Mouse (Mus musculus) ovary, postnatal 10 days (tissue): Measurements from ENCODE around the gene Slc45a1.

Source experiments
- DNase-seq: peaks from one replicate; pipeline ENCODE4 v3.0.0; 2022; ENCODE audit warnings: low spot score

Gene Slc45a1

DNA sequence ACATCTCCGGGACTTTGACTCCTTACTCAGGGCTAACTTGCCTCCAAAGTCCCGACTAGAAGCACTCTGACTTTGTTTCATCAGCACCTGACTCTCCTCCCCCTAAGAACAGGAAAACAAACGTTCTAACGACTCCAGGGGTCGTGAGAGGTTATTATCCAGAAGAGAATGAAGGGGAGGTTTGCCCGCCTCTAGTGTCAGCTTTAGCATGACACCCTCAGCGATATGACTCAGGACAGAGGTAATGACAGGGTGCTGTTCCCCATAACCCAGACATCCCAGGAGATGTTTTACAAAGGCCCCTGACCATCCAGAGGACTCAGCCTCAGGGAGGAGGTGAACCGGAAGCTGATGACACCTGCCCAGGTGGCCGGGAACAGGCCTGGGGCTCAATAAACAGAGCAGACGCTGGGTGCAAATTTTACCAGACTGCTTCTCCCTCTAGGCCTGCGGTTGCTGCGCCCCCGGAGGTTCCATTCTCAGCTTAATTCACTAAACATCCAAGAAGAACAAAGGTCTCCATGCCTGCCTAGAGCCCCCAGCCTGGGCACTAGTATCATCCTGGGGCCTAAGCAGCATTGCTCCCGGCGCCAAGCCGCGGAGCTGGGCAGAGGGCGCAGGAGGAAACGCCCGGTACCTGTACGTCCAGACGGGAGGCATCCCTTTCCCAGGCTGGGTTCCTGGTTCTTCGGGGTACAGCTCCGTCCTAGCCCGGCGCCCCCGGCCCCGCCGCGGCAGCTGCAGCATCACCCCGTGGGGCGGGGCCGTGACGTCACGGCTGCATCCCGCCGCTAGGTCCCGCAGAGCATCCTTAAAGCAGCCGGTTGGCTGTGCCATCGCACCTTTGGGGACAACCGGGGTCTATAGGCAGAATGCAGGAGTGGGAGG is at the start of gene Slc45a1:
Gene Slc45a1, minus strand, starts transcription at position 785 of the 888 bp plus-strand sequence.
- DNase-seq, result no peak

- no peak for DNase-seq
Observed at GRCm38 (mm10) chr4:150700849-150701248, 48.9 kb upstream of the Slc45a1 start.

DNA sequence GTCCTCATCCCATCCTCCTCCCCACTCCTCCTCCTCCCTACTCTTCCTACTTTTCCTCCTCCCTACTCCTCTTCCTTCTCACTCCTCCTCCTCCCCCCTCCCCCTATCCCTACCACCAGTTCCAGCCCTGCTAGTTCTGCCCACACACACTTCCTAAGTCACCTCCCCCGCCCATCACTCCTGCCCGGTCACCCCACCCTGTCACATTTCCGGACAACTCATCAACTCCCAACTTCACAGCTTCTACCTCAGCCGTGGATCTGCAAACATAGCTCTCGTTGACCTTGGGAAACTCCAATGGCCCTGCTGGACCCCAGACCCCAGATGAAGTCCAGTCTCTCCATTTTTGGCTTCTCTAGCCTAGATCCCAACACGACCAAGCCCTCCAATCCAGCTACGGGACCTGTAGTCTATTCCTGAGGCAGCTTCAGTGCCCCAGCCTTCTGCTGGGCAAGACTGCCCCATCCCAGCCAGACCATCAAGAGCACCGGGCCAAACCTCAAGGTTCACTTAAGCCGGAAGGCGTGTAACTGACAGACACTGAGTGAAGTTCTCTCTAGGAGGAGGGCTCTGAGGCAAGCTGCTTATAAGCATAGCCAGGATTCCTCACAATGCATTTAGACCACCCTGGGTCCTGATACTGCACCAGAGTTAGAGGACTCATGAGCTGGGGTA is 42.6 kb upstream of the Slc45a1 start:
- no peak for DNase-seq

DNA sequence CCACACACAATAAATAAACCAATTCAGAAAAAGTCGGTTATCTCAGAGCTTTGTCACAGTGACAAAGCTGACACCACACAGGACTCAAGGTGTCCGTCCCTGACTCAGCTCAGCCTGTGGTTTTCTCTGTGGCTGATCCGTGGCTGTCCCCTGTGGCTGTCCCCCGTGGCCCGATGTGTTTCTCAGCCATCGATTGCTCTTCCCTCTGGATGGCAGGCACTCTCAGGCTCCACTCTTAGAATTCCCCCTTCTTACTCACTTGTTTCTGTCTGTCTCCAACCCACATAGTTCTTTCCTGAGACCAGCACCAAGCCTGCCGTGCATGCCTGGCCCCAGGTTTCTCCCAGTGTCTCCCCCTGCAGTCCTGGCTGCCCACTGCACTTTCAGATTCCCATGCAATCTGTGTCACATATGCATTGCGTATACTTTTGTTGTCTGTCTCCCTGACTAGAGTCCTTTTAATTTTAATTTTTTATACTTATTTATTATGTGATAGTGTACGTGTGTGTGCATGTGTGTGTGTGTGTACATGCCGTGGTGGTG is 41.0 kb upstream of the Slc45a1 start:
- DNase-seq, result no peak

GRCm38 (mm10) chr4:150690759-150691158 is 38.8 kb upstream of the Slc45a1 start:
- DNase-seq, result no peak

DNA sequence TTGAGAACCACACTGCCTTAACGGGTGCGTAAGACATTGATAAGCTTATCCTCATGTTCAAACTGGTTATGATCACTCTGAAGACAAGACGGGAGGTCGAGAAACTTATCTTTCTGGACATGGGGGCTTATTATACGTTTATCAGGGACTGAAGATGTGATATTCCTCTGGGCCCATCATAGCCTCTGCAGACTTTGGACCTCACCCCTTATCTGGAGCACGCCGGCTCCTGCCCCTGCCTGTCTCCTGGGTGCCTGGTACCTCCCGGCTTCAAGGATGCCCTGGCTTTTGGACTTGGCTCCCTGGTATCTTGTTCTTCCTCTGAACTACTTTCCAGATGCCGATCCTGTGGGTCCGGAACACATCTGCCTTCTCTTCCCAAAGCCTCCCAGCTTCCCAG is 37.6 kb upstream of the Slc45a1 start:
- no peak for DNase-seq

- no peak for DNase-seq
Observed at GRCm38 (mm10) chr4:150687126-150687753, 35.3 kb upstream of the Slc45a1 start.

GRCm38 (mm10) chr4:150686538-150686937 is 34.6 kb upstream of the Slc45a1 start:
- no peak for DNase-seq

GRCm38 (mm10) chr4:150685778-150686493 is 34.0 kb upstream of the Slc45a1 start:
- DNase-seq, result no peak

DNA sequence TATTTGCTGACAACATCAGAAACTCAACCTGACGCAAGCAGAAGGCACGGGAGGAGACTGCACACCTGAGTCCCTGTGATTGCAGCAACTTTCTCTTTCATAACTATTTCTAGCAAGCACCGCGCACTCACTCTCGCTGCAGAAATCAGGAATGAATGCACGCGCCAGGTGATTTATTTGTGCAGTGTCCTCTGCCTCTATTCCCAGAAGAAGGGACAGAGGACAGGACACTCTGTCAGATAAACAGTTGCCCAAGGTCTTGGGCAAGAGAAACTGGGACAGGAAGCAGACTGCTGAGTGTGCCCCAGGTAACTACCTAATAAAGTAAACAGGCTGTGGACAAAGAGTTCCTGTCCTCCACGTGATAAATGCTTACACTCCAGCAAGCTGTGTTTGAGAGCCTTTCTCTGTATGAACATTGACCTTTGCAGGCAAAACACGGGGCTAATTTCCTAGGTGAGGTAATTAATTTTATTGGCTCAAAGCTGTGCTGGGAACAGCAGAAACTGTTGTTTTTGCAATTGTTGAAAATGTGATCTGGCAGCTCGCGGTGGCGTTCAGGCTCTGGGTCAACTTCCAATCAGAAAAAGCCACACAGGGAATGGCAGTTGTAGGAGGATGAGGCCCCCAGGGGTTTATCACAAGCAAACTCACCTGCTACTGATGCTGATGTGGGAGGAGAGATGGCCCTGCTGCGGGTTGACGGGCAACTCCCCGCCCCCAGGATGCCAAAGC is 33.2 kb upstream of the Slc45a1 start:
- DNase-seq, result no peak

- no peak for DNase-seq
Observed at GRCm38 (mm10) chr4:150680373-150680772, 28.4 kb upstream of the Slc45a1 start.

DNA sequence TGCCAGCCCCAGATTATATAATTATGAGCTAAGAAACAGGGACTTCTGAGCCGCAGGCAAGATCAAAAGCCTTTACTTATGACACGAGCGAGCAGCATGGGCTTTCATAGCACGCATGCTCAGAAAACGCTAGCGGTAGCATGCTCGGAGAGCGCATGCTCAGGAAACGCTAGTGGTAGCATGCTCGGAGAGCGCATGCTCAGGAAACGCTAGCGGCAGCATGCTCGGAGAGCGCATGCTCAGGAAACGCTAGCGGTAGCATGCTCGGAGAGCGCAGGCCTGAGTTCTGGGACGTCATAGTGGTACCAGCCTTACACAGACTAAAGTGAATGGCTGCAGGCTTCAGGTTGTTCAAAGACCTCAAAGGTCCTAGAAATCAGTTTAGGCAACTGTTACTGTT is 26.8 kb upstream of the Slc45a1 start:
- no peak for DNase-seq

- DNase-seq, result no peak
Observed at GRCm38 (mm10) chr4:150677846-150678224, 25.9 kb upstream of the Slc45a1 start.

DNA sequence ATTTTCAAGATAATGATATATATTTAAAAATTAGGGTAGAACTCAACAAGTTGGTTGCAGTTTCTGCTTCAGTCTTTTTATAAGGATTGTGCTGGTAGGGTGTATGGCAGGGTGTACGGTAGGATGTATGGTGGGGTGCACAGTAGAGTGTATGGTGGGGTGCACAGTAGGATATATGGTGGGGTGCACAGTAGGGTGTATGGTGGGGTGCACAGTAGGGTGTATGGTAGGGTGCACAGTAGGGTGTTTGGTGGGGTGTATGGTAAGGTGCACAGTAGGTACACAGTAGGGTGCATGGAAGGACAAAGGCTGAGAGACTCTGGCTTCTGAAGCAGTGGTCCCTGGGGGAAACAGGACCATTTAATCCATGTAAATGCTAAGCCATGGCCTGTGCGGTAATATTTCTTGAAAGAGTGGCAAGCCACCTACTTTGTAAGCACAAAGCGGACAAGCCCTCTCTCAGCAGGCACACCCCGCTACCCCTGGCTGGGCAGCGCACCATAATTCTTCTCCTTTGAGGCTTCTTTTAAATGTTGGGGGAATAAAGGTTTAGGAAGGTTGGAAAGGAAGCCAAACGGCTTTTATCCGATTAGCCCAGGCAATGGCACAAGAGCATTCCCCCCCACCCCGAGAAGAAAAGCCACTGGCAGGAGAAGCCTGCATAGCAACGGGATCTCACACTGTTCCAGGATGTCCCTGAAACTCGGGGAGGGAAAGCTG is 25.3 kb upstream of the Slc45a1 start:
- no peak for DNase-seq

GRCm38 (mm10) chr4:150676029-150676428 is 24.1 kb upstream of the Slc45a1 start:
- DNase-seq, result no peak

DNA sequence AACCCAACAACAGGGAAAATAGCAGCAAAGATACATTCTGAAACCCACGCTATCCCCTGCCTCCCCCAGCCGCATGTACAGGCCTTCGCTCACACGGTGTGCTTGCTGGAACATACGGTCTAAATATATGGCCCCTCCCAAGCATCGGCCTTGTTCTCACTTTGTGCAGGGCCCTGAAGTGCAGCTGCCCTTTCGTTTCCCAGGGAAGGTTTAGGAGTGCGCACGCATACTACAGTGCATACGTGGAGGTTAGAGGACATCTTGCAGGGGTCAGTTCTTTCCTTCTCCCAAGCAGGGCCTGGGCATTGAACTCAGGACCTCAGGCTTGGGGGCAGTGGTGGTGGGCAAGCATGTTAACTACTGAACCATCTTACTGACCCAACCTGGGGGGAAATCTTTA is 23.3 kb upstream of the Slc45a1 start:
- no peak for DNase-seq

DNA sequence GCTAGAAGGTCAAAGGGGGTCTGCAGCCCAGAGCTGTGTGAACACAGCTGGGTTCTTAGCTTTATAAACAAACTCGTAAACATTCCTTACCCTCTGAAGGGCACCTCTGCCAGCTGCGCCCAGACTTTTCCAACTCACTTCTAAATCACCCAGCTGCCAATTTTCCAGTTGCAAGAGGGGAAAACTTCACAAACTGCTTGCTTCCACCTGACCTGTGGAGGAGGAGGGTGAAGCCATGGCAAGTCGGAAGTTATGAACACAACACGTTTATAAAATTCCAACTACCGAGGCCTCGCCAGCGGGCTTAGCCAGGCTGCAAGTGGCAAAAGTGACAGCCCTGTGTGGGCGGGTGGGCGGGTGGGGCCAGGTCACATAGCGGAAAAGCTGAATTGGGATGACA is 13.8 kb upstream of the Slc45a1 start:
- DNase-seq, result no peak

DNA sequence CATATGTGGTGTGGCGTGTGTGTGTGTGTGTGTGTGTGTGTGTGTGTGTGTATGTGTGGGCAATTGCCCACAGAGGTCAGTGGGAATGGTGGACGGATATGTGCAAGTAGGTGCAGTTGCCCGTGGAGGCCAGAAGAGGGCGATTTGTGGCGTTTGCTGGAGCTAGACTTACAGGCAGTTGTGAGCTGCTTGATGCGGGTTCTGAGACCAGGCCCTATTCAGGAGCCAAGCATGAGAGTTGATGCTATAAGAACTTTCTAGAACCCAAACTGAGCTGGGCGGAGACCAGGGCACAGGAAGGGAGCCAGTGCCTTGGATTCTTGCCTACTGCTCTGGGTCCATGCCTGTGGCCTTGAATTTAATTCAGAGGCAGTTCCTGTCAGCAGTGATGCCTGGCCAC is 12.8 kb upstream of the Slc45a1 start:
- DNase-seq, result no peak

GRCm38 (mm10) chr4:150663192-150663591 is 11.2 kb upstream of the Slc45a1 start:
- no peak for DNase-seq

GRCm38 (mm10) chr4:150661886-150662285 is 9.9 kb upstream of the Slc45a1 start:
- DNase-seq, result no peak
